Mouse (Mus musculus): Measurements from ENCODE around the gene Susd1. TPM values are rescaled to one million over a fixed set of nuclear protein-coding genes. Genes with fewer than 3 reads are reported as not detected.

The Susd1 gene
- polyA plus RNA-seq, 1 experiment, result 9.7 TPM

- H3K4me3 ChIP-seq (ENCODE audit: low read depth, low read length), result no peak overlapping the region
- H3K4me1 ChIP-seq (ENCODE audit: control insufficient read depth, insufficient read depth, low read length), result no peaks in the 10 kb centered on the region
- no peak overlapping the region for H3K27ac ChIP-seq (ENCODE audit: insufficient read depth, low read length)
- no peak overlapping the region for H3K9ac ChIP-seq (ENCODE audit: low read depth, poor library complexity, severe bottlenecking)
- no peaks in the 10 kb centered on the region for H3K9me3 ChIP-seq (replicated peaks; ENCODE audit: control insufficient read depth, insufficient read depth, low read length, poor library complexity, severe bottlenecking)
- H3K27me3 ChIP-seq (ENCODE audit: control insufficient read depth, insufficient read depth, low read length, poor library complexity, severe bottlenecking), result no peaks in the 10 kb centered on the region
- TF ChIP-seq POLR2A (IDR thresholded peaks at IDR 0.05; ENCODE audit: insufficient read depth, low read length) (no peak), CTCF (IDR thresholded peaks at IDR 0.05; ENCODE audit: low read depth, low read length) (no peak), EP300 (IDR thresholded peaks at IDR 0.05; ENCODE audit: insufficient read depth, low read depth, low read length) (no peak)
- no peaks in the 10 kb centered on the region for H3K36me3 ChIP-seq (ENCODE audit: control insufficient read depth, insufficient read depth, low read length, poor library complexity, severe bottlenecking)
These were observed 72.9 kb downstream of the Susd1 start for GRCm38 (mm10) chr4:59365571-59365970.

DNA sequence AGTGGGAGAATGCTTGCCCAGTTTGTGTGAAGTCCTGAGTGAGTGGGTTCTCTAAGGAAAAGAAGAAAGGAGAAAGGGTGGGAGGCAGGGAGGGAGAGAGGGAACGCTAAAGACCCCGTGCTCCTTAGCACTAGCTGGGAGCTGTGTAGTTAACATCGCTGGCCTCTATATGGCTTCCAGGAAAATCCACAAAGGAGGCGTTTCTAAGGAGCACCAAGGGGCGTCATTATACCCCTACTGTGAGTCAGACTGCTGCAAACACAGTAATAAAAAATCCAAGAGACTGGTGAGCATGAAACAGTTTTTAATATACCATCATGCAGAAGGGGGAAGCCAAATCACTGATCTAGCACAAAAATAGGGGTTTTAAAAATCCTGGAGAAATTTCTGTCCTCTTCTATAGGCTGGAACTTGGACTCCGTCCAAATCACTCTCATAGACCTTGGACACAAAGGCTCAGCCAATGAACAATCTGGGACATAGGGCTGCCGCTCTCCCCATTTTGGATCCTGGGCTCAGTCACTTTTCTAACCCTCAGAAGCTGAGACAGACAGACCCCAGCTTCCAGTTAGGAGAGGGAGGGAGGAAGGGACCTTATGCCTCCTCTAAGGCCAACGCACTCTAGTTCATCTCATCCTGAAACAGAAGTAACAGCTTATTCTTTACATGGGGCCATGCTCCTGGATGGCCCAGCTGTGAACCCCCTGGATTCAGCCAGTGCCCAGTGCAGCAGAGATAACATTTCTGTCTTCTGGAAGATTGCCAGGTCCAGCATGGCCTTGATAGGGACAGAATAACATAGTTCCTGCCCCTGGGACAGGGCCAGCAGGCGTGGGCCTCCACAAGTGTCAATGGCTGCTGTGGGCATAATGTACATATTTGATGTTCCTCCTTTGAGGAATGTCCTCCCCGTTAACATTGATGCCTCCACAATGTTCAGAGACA lies 73.9 kb downstream of the Susd1 start:
- no peaks in the 10 kb centered on the region for H3K27me3 ChIP-seq (ENCODE audit: control insufficient read depth, insufficient read depth, low read length, poor library complexity, severe bottlenecking)
- no peak overlapping the region for H3K9ac ChIP-seq (ENCODE audit: low read depth, poor library complexity, severe bottlenecking)
- H3K36me3 ChIP-seq (ENCODE audit: control insufficient read depth, insufficient read depth, low read length, poor library complexity, severe bottlenecking), result no peaks in the 10 kb centered on the region
- no peak overlapping the region for H3K27ac ChIP-seq (ENCODE audit: insufficient read depth, low read length)
- no peak overlapping the region for H3K4me3 ChIP-seq (ENCODE audit: low read depth, low read length)
- H3K4me1 ChIP-seq (ENCODE audit: control insufficient read depth, insufficient read depth, low read length), result no peaks in the 10 kb centered on the region
- TF ChIP-seq POLR2A (IDR thresholded peaks at IDR 0.05; ENCODE audit: insufficient read depth, low read length) (no peak), EP300 (IDR thresholded peaks at IDR 0.05; ENCODE audit: insufficient read depth, low read depth, low read length) (no peak)
- H3K9me3 ChIP-seq (replicated peaks; ENCODE audit: control insufficient read depth, insufficient read depth, low read length, poor library complexity, severe bottlenecking), result no peaks in the 10 kb centered on the region

- Histone ChIP-seq H3K36me3 (ENCODE audit: control insufficient read depth, insufficient read depth, low read length, poor library complexity, severe bottlenecking) (no peaks in the 10 kb centered on the region), H3K9me3 (replicated peaks; ENCODE audit: control insufficient read depth, insufficient read depth, low read length, poor library complexity, severe bottlenecking) (no peaks in the 10 kb centered on the region), H3K4me3 (ENCODE audit: low read depth, low read length) (no peak overlapping the region), H3K9ac (ENCODE audit: low read depth, poor library complexity, severe bottlenecking) (no peak overlapping the region), H3K27me3 (ENCODE audit: control insufficient read depth, insufficient read depth, low read length, poor library complexity, severe bottlenecking) (no peaks in the 10 kb centered on the region), H3K4me1 (ENCODE audit: control insufficient read depth, insufficient read depth, low read length) (no peaks in the 10 kb centered on the region), H3K27ac (ENCODE audit: insufficient read depth, low read length) (no peak overlapping the region)
- TF ChIP-seq EP300 (IDR thresholded peaks at IDR 0.05; ENCODE audit: insufficient read depth, low read depth, low read length) (no peak), CTCF (IDR thresholded peaks at IDR 0.05; ENCODE audit: low read depth, low read length) (no peak), POLR2A (IDR thresholded peaks at IDR 0.05; ENCODE audit: insufficient read depth, low read length) (no peak)
These were observed 75.4 kb downstream of the Susd1 start for GRCm38 (mm10) chr4:59363041-59363440.

- TF ChIP-seq CTCF (IDR thresholded peaks at IDR 0.05; ENCODE audit: low read depth, low read length), result peak; percentile 85
- TF ChIP-seq POLR2A (IDR thresholded peaks at IDR 0.05; ENCODE audit: insufficient read depth, low read length), result no peak
- Histone ChIP-seq H3K9ac (ENCODE audit: low read depth, poor library complexity, severe bottlenecking) (no peak overlapping the region), H3K4me3 (ENCODE audit: low read depth, low read length) (no peak overlapping the region), H3K9me3 (replicated peaks; ENCODE audit: control insufficient read depth, insufficient read depth, low read length, poor library complexity, severe bottlenecking) (no peaks in the 10 kb centered on the region), H3K4me1 (ENCODE audit: control insufficient read depth, insufficient read depth, low read length) (no peaks in the 10 kb centered on the region), H3K36me3 (ENCODE audit: control insufficient read depth, insufficient read depth, low read length, poor library complexity, severe bottlenecking) (no peaks in the 10 kb centered on the region), H3K27me3 (ENCODE audit: control insufficient read depth, insufficient read depth, low read length, poor library complexity, severe bottlenecking) (no peaks in the 10 kb centered on the region), H3K27ac (ENCODE audit: insufficient read depth, low read length) (no peak overlapping the region)
These were observed 77.7 kb downstream of the Susd1 start for GRCm38 (mm10) chr4:59360704-59361103.

DNA sequence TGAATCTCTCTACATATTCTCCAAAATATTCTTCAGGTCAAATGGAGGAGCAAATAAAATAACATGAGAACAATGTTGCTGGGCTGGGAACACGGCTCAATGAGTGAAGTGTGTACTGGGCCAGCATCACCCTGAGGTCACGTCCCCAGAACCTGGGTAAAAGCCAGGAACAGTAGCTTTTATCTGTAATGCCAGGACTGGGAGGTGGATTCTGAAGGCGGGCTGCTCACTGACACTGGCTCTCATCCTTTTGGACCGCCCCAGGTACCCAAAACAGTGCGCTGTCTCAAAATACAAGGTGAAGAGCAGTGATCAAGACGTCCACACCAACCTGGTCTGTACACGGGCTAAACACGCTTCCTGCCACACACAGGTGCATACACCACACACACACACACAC lies 78.5 kb downstream of the Susd1 start:
- TF ChIP-seq POLR2A (IDR thresholded peaks at IDR 0.05; ENCODE audit: insufficient read depth, low read length), result no peak
- no peak overlapping the region for H3K27ac ChIP-seq (ENCODE audit: insufficient read depth, low read length)

DNA sequence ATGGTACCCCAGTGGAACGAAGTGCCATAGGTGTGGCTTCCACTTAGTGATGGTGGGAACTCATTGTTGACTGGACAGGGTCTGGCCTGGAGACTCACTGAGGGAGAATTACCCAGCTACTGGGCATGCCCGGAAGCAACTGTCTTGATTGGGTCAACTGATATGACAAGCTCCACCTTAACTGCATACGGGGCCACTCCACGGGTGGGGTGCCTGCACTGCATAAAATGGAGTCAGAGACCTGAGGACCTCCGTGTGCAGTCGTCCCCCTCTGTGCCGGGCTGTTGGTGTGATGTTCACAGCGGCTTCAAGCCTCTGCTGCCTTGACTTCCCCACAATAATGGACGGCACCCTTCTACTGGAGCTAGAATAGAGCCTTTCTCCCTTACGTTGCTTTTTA lies 79.5 kb downstream of the Susd1 start:
- H3K9ac ChIP-seq (ENCODE audit: low read depth, poor library complexity, severe bottlenecking), result no peak overlapping the region
- H3K36me3 ChIP-seq (ENCODE audit: control insufficient read depth, insufficient read depth, low read length, poor library complexity, severe bottlenecking), result no peaks in the 10 kb centered on the region
- TF ChIP-seq CTCF (IDR thresholded peaks at IDR 0.05; ENCODE audit: low read depth, low read length), result no peak
- no peak overlapping the region for H3K27ac ChIP-seq (ENCODE audit: insufficient read depth, low read length)
- H3K9me3 ChIP-seq (replicated peaks; ENCODE audit: control insufficient read depth, insufficient read depth, low read length, poor library complexity, severe bottlenecking), result no peaks in the 10 kb centered on the region; the same call in 1 of the 2 replicates
- no peak overlapping the region for H3K4me3 ChIP-seq (ENCODE audit: low read depth, low read length)
- H3K4me1 ChIP-seq (ENCODE audit: control insufficient read depth, insufficient read depth, low read length), result no peaks in the 10 kb centered on the region
- no peaks in the 10 kb centered on the region for H3K27me3 ChIP-seq (ENCODE audit: control insufficient read depth, insufficient read depth, low read length, poor library complexity, severe bottlenecking)

More for the DNA sequence above, 78.5 kb downstream of the Susd1 start:
- H3K9me3 ChIP-seq (replicated peaks; ENCODE audit: control insufficient read depth, insufficient read depth, low read length, poor library complexity, severe bottlenecking), result no peaks in the 10 kb centered on the region; the same call in 1 of the 2 replicates
- no peaks in the 10 kb centered on the region for H3K4me1 ChIP-seq (ENCODE audit: control insufficient read depth, insufficient read depth, low read length)
- no peaks in the 10 kb centered on the region for H3K27me3 ChIP-seq (ENCODE audit: control insufficient read depth, insufficient read depth, low read length, poor library complexity, severe bottlenecking)
- H3K36me3 ChIP-seq (ENCODE audit: control insufficient read depth, insufficient read depth, low read length, poor library complexity, severe bottlenecking), result no peaks in the 10 kb centered on the region
- no peak overlapping the region for H3K4me3 ChIP-seq (ENCODE audit: low read depth, low read length)
- no peak overlapping the region for H3K9ac ChIP-seq (ENCODE audit: low read depth, poor library complexity, severe bottlenecking)
